Mouse (Mus musculus) CH12.LX (cell line): Measurements from ENCODE around the gene Nrp2. TPM values are rescaled to one million over a fixed set of nuclear protein-coding genes. Genes with fewer than 3 reads are reported as not detected.
A peak's percentile ranks its signal among the peaks of the same experiment; 100 is the strongest.

Source experiments
- DNase-seq: peaks from one replicate; pipeline ENCODE4 v3.0.0-alpha.2; 2013; ENCODE audit errors: extremely low read depth
- H3K27ac ChIP-seq: 2 replicates; pipeline ENCODE4 v1.5.1; 2012; ENCODE audit warnings: low read depth, mild to moderate bottlenecking, control low read depth, moderate library complexity; ENCODE audit not compliant: insufficient read depth
- H3K27me3 ChIP-seq: replicated peaks from 2 replicates; pipeline ENCODE3; 2012; ENCODE audit warnings: inconsistent platforms
- H3K36me3 ChIP-seq, 2 experiments: replicated peaks in 1 of 2; 2 replicates each; pipeline versions ENCODE3 to v1.6.1; 2012; ENCODE audit warnings: inconsistent platforms in 1 of 2, low read length in 1 of 2, mild to moderate bottlenecking in 1 of 2, mixed read lengths in 1 of 2, moderate library complexity in 1 of 2; ENCODE audit not compliant: control insufficient read depth in 1 of 2, insufficient read depth in 1 of 2
- H3K4me1 ChIP-seq, 2 experiments: 2 replicates each; pipeline ENCODE4 v1.6.1; 2012; ENCODE audit warnings: inconsistent platforms in 1 of 2, moderate library complexity in 1 of 2; ENCODE audit not compliant: insufficient read depth in 2 of 2, control insufficient read depth in 1 of 2
- H3K4me2 ChIP-seq: 2 replicates; pipeline ENCODE4 v1.6.1; 2012; ENCODE audit warnings: low read depth, mild to moderate bottlenecking, control low read depth; ENCODE audit not compliant: poor library complexity, insufficient read depth, severe bottlenecking
- H3K4me3 ChIP-seq, 3 experiments: fragments of 150-350 bp in 1 of 3; sonication (generic) in 1 of 3; replicated peaks in 1 of 3; 2 replicates each; pipeline versions ENCODE3 to v1.5.1; 2011 to 2012; ENCODE audit warnings: low read depth in 2 of 3, low read length in 2 of 3, mild to moderate bottlenecking in 2 of 3, moderate library complexity in 2 of 3, control low read depth in 1 of 3, improper control_type of control experiment in 1 of 3, inconsistent platforms in 1 of 3, mixed read lengths in 1 of 3; ENCODE audit not compliant: poor library complexity in 1 of 3
- H3K79me2 ChIP-seq: replicated peaks from 2 replicates; pipeline ENCODE4 v1.6.1; 2012; ENCODE audit warnings: mild to moderate bottlenecking, moderate library complexity; ENCODE audit not compliant: control insufficient read depth, poor library complexity, insufficient read depth, severe bottlenecking; ENCODE audit errors: extremely low read depth
- H3K9ac ChIP-seq: 2 replicates; pipeline ENCODE4 v1.6.1; 2012; ENCODE audit warnings: low read depth, mild to moderate bottlenecking, control low read depth, moderate library complexity; ENCODE audit not compliant: insufficient read depth
- H3K9me3 ChIP-seq: replicated peaks from 2 replicates; pipeline ENCODE3; 2012; ENCODE audit warnings: low read length, inconsistent platforms, mixed read lengths
- BHLHE40 ChIP-seq: IDR thresholded peaks from 2 replicates; pipeline ENCODE4 v1.6.1; 2011; ENCODE audit warnings: mild to moderate bottlenecking, low read depth, low read length, improper control_type of control experiment
- CHD1 ChIP-seq: IDR thresholded peaks from 2 replicates; pipeline ENCODE4 v1.6.1; 2012; ENCODE audit warnings: low read depth, low read length, improper control_type of control experiment, inconsistent platforms
- CHD2 ChIP-seq: IDR thresholded peaks from 2 replicates; pipeline ENCODE4 v1.6.1; 2011; ENCODE audit warnings: low read length, improper control_type of control experiment
- CTCF ChIP-seq, 2 experiments: IDR thresholded peaks in 1 of 2; conservative IDR thresholded peaks in 1 of 2; 2 replicates each; pipeline ENCODE4 v1.5.1; 2011 to 2012; ENCODE audit warnings: low read depth in 2 of 2, low read length in 2 of 2, improper control_type of control experiment in 1 of 2, inconsistent platforms in 1 of 2, mild to moderate bottlenecking in 1 of 2, moderate library complexity in 1 of 2
- E2F4 ChIP-seq: IDR thresholded peaks from 2 replicates; pipeline ENCODE4 v1.6.1; 2011; ENCODE audit warnings: low read depth, low read length, improper control_type of control experiment; ENCODE audit not compliant: insufficient replicate concordance
- ELF1 ChIP-seq: IDR thresholded peaks from 2 replicates; pipeline ENCODE4 v1.6.1; 2014; ENCODE audit warnings: low read depth, mild to moderate bottlenecking, inconsistent platforms, low read length, improper control_type of control experiment
- EP300 ChIP-seq: IDR thresholded peaks from 2 replicates; pipeline ENCODE4 v1.6.1; 2011; ENCODE audit warnings: low read length, improper control_type of control experiment
- ETS1 ChIP-seq: conservative IDR thresholded peaks from 2 replicates; pipeline ENCODE4 v1.6.1; 2012; ENCODE audit warnings: low read depth, mild to moderate bottlenecking, inconsistent platforms, low read length, improper control_type of control experiment, moderate library complexity
- HCFC1 ChIP-seq: IDR thresholded peaks from 2 replicates; pipeline ENCODE4 v1.6.1; 2012; ENCODE audit warnings: low read depth, mild to moderate bottlenecking, inconsistent platforms, low read length, improper control_type of control experiment
- IRF4 ChIP-seq: IDR thresholded peaks from 2 replicates; pipeline ENCODE4 v1.6.1; 2014; ENCODE audit warnings: low read depth, mild to moderate bottlenecking, inconsistent platforms, low read length, improper control_type of control experiment
- JUN ChIP-seq: IDR thresholded peaks from 2 replicates; pipeline ENCODE4 v1.6.1; 2011; ENCODE audit warnings: low read depth, mild to moderate bottlenecking, low read length, improper control_type of control experiment, moderate library complexity; ENCODE audit not compliant: insufficient read depth
- JUND ChIP-seq: conservative IDR thresholded peaks from 2 replicates; pipeline ENCODE4 v1.6.1; 2011; ENCODE audit warnings: low read depth, low read length, improper control_type of control experiment
- KAT2A ChIP-seq: IDR thresholded peaks from 2 replicates; pipeline ENCODE4 v1.6.1; 2012; ENCODE audit warnings: low read length, improper control_type of control experiment, inconsistent platforms; ENCODE audit not compliant: insufficient replicate concordance
- MAFK ChIP-seq: IDR thresholded peaks from 2 replicates; pipeline ENCODE4 v1.6.1; 2011; ENCODE audit warnings: low read length, improper control_type of control experiment; ENCODE audit not compliant: insufficient replicate concordance
- MAX ChIP-seq: IDR thresholded peaks from 2 replicates; pipeline ENCODE4 v1.6.1; 2011; ENCODE audit warnings: low read length, improper control_type of control experiment
- MAZ ChIP-seq: IDR thresholded peaks from 2 replicates; pipeline ENCODE4 v1.6.1; 2012; ENCODE audit warnings: low read depth, mild to moderate bottlenecking, inconsistent platforms, low read length, improper control_type of control experiment, moderate library complexity
- MEF2A ChIP-seq: IDR thresholded peaks from 2 replicates; pipeline ENCODE4 v1.6.1; 2014; ENCODE audit warnings: low read depth, mild to moderate bottlenecking, inconsistent platforms, low read length, improper control_type of control experiment, borderline replicate concordance
- MXI1 ChIP-seq: IDR thresholded peaks from 2 replicates; pipeline ENCODE4 v1.6.1; 2011; ENCODE audit warnings: mild to moderate bottlenecking, low read depth, low read length, improper control_type of control experiment
- NELFE ChIP-seq: IDR thresholded peaks from 2 replicates; pipeline ENCODE4 v1.6.1; 2011; ENCODE audit warnings: low read depth, low read length, improper control_type of control experiment
- NRF1 ChIP-seq: IDR thresholded peaks from 2 replicates; pipeline ENCODE4 v1.6.1; 2014; ENCODE audit warnings: low read depth, mild to moderate bottlenecking, inconsistent platforms, low read length, improper control_type of control experiment, moderate library complexity
- PAX5 ChIP-seq: IDR thresholded peaks from 2 replicates; pipeline ENCODE4 v1.6.1; 2012; ENCODE audit warnings: low read length, inconsistent platforms, mixed read lengths
- POLR2A ChIP-seq: IDR thresholded peaks from 2 replicates; pipeline ENCODE4 v1.6.1; 2011; ENCODE audit warnings: low read depth, mild to moderate bottlenecking, improper control_type of control experiment, low read length
- POLR2AphosphoS2 ChIP-seq: IDR thresholded peaks from 2 replicates; pipeline ENCODE4 v1.6.1; 2011; ENCODE audit warnings: low read depth, low read length, improper control_type of control experiment
- SIN3A ChIP-seq: IDR thresholded peaks from 2 replicates; pipeline ENCODE4 v1.6.1; 2012; ENCODE audit warnings: low read length, improper control_type of control experiment, inconsistent platforms
- SMC3 ChIP-seq: IDR thresholded peaks from 2 replicates; pipeline ENCODE4 v1.6.1; 2011; ENCODE audit warnings: low read depth, low read length, improper control_type of control experiment
- TBP ChIP-seq: conservative IDR thresholded peaks from 2 replicates; pipeline ENCODE4 v1.6.1; 2011; ENCODE audit warnings: low read depth, low read length, improper control_type of control experiment
- TCF12 ChIP-seq: IDR thresholded peaks from 2 replicates; pipeline ENCODE4 v1.6.1; 2014; ENCODE audit warnings: low read depth, mild to moderate bottlenecking, inconsistent platforms, low read length, improper control_type of control experiment
- UBTF ChIP-seq: IDR thresholded peaks from 2 replicates; pipeline ENCODE4 v1.6.1; 2012; ENCODE audit warnings: low read depth, mild to moderate bottlenecking, inconsistent platforms, low read length, improper control_type of control experiment, moderate library complexity
- USF2 ChIP-seq: conservative IDR thresholded peaks from 2 replicates; pipeline ENCODE4 v1.6.1; 2011; ENCODE audit warnings: low read depth, low read length, improper control_type of control experiment
- ZMIZ1 ChIP-seq: IDR thresholded peaks from 2 replicates; pipeline ENCODE4 v1.6.1; 2012; ENCODE audit warnings: low read depth, mild to moderate bottlenecking, inconsistent platforms, low read length, improper control_type of control experiment
- ZNF384 ChIP-seq: IDR thresholded peaks from 2 replicates; pipeline ENCODE4 v1.6.1; 2012; ENCODE audit warnings: low read depth, low read length, improper control_type of control experiment, inconsistent platforms
- dilution Hi-C: fragments of 300-500 bp; cut with MboI; formaldehyde crosslinking; loops from 2 replicates; pipeline ENCODE4 v1.14.3; 2020; ENCODE audit warnings: low sequenced_read_pairs; ENCODE audit not compliant: extremely low pct_unique_long_range_greater_than_20kb, extremely low pct_ligation_motif_present
- in situ Hi-C: fragments of 300-500 bp; cut with MboI; formaldehyde crosslinking; loops from 3 replicates; pipeline ENCODE4 v1.14.3; 2019; ENCODE audit warnings: low sequenced_read_pairs, low pct_ligation_motif_present, low pct_unique_long_range_greater_than_20kb, mixed read lengths
- polyA plus RNA-seq: library from polyadenylated mRNA; unstranded; fragments of >175 nt; gene quantifications from 2 replicates; pipeline ENCODE4 v1.2.1, GENCODE M21; 2012; ENCODE audit warnings: low read depth; ENCODE audit not compliant: insufficient read length
- total RNA-seq, 2 experiments: library from RNA; depleted of rRNA; stranded (reverse); fragments of 300-350 nt in 1 of 2; fragments of >200 nt in 1 of 2; gene quantifications; 2 replicates each; pipeline ENCODE4 v1.2.3; 2012 to 2014

The Nrp2 gene
- total and polyA plus RNA-seq, 3 experiments: 16.4 to 24.4 (median 17.3) TPM

DNA sequence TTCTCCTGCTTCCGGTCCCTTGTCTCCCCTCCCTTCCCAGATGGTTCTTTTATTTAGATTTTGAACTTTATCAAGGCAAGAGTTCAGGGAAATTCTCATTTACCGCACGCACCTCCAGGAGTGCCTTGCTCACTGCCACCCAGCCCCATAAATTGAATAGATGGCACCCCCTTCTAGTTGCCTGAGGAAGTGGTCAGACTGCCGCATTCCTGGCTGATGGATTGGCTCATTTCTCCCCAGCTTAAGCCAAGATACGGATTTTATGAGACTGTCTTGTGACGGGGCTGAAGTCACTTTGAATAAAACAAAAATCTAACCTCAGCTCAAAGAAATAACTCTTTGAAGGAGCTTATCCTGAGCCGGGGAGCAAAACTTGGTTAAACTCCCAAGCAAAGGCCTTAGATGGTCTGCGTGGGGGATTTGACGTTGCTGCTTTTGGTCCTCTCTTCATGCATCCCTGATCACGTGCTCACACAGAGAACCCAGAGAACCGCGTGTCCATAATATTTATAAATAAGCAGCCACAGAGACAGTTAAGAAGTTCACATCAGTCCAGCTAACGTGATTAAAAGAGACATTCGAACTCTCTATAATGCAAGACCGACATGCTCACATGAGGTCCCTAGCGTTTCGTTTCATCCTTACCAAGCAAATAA lies 10.1 kb downstream of the Nrp2 start:
- in situ Hi-C loops (loop anchor here (25.0 kb wide), 3 partner anchors 526 to 1576 kb away; no protein-coding TSS in a partner anchor), dilution Hi-C loops (no loop called here)
- TF ChIP-seq PAX5: no peak
- no peak for TF ChIP-seq ZMIZ1
- no peak for TF ChIP-seq USF2
- TF ChIP-seq MAFK: no peak
- TF ChIP-seq MEF2A: no peak
- no peak for TF ChIP-seq MAX
- TF ChIP-seq POLR2AphosphoS2: no peak
- TF ChIP-seq JUN: no peak
- TF ChIP-seq SMC3: no peak
- TF ChIP-seq EP300: no peak
- TF ChIP-seq NRF1: no peak

DNA sequence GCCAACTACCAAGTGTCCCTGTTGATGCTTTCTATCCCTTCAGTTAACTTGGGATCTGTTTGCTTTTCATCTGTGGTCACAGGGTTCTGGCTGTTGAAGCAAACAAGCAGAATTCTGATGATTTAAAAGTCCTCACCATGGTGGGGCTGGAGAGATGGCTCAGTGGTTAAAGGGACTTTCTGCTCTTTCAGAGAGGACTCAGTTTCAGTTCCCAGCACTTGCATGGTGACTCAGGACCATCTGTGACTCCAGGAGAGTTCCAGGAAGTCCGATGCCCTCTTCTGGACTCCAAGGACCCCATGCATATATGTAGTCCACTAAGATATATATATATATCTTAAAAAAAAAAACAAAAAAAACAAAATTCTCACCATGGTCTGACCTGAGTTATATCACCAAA lies 11.9 kb downstream of the Nrp2 start:
- Histone ChIP-seq H3K9me3 (no peaks in the 10 kb centered on the region), H3K4me1 (peaks cover 14 to 92% of the 10 kb centered on the region in 2 experiments), H3K4me2 (0 out of 2 replicates have a peak overlapping the region, but pooled peaks have one; percentile 16), H3K9ac (no peak overlapping the region), H3K79me2 (peaks cover 27% of the 10 kb centered on the region), H3K27me3 (no peaks in the 10 kb centered on the region), H3K4me3 (no peak overlapping the region), H3K36me3 (peaks cover 0 to 19% of the 10 kb centered on the region in 2 experiments), H3K27ac (0 out of 2 replicates have a peak overlapping the region, but pooled peaks have one; percentile 4)
- DNase-seq: no peak
- in situ Hi-C loops: loop anchor here (25.0 kb wide), 3 partner anchors 528 to 1578 kb away; no protein-coding TSS in a partner anchor
- dilution Hi-C loops: no loop called here
- TF ChIP-seq TBP (no peak), ELF1 (peak; percentile 49), NELFE (no peak), IRF4 (peak; percentile 81), POLR2A (no peak), HCFC1 (no peak), E2F4 (no peak), JUND (peak; percentile 48; the same call in 1 of the 2 replicates), CHD2 (no peak), ZMIZ1 (no peak), MXI1 (no peak), EP300 (peak; percentile 66; the same call in 1 of the 2 replicates), BHLHE40 (0 out of 2 replicates have a peak, but pooled peaks have one; percentile 4), USF2 (no peak), CHD1 (no peak), MAFK (no peak), UBTF (no peak), TCF12 (peak; percentile 54; the same call in 1 of the 2 replicates), POLR2AphosphoS2 (no peak), ETS1 (peak; percentile 65; the same call in 1 of the 2 replicates), KAT2A (no peak), MAZ (no peak), SIN3A (no peak), ZNF384 (no peak), CTCF (conservative IDR thresholded peaks at IDR 0.05 in 1 of 2, IDR thresholded peaks at IDR 0.05 in 1 of 2; ENCODE audit: low read depth in 2 of 2, low read length in 2 of 2) (no peak), PAX5 (no peak)

More for the DNA sequence above, 10.1 kb downstream of the Nrp2 start:
- Histone ChIP-seq H3K79me2 (peaks cover 31% of the 10 kb centered on the region), H3K27ac (no peak overlapping the region), H3K9me3 (no peaks in the 10 kb centered on the region), H3K4me3 (no peak overlapping the region), H3K4me2 (no peak overlapping the region), H3K36me3 (peaks cover 0 to 17% of the 10 kb centered on the region in 2 experiments), H3K9ac (no peak overlapping the region), H3K27me3 (no peaks in the 10 kb centered on the region), H3K4me1 (peaks cover 9 to 90% of the 10 kb centered on the region in 2 experiments; a peak in 3 of 4 replicates)
- DNase-seq: no peak
